Mouse (Mus musculus): ENCODE data around the gene Asic4. TPM values are rescaled to one million over a fixed set of nuclear protein-coding genes. Genes with fewer than 3 reads are reported as not detected.

Asic4 gene
- total and polyA plus RNA-seq, 2 experiments from 2014 or later, result 54.8 to 180 TPM

DNA sequence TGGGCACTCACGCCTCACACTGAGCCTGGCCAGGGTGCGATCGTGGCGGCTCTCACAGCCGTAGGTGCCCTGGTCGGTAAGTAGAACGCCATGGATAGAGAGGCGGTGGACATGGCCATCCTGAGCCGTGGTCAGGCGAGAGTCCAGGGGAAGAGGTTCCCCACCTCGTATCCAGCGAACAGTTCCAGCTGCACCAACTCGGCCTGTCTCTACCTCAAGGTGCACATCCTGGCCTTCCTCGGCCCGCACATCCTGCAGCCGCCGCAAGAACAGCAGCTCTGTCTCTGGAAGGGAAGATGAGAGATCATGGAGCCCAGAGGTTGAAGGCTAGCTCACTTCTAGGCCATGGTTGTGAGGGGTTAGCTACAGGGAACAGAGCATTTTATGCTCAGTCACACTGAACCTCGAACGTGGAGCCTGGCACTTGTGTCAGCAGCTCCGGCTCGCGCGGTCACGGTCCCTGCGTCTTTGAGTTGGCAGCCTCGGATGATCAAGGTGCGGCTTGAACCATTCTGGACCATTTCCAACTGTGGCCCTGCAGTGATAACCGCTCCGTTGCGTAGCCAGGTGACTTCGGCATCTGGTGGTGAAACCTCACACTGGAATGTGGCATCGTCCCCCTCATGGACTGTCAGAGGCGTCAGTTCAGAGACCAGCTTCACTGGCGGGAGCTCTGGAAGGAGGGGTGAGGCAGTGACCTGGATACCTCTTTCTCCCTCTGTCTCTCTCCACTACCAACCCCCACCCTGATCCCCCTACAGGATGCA lies 40.7 kb downstream of the Asic4 start:
- Histone ChIP-seq H3K4me1 (ENCODE audit: insufficient read depth, low read length) (no peaks in the 10 kb centered on the region), H3K9me3 (ENCODE audit: low read length) (no peaks in the 10 kb centered on the region), H3K4me3 (ENCODE audit: low read depth, low read length) (no peak overlapping the region), H3K27ac (ENCODE audit: low read depth, low read length) (no peak overlapping the region), H3K27me3 (ENCODE audit: insufficient read depth, low read length) (peaks cover 4% of the 10 kb centered on the region), H3K4me2 (ENCODE audit: low read depth, low read length, poor library complexity, severe bottlenecking) (no peak overlapping the region), H3K36me3 (ENCODE audit: insufficient read depth, low read length) (peaks cover 12% of the 10 kb centered on the region; the same call in 1 of the 2 replicates), H3K9ac (replicated peaks; ENCODE audit: low read length, poor library complexity, severe bottlenecking) (no peak overlapping the region)
- ATAC-seq (ENCODE audit: low FRiP score) (no peak), DNase-seq (ENCODE audit: low spot score) (no peak)
- no peak for TF ChIP-seq CTCF (IDR thresholded peaks at IDR 0.05)
- WGBS, result 86% methylated on average over 34 of the region's 34 CpGs

DNA sequence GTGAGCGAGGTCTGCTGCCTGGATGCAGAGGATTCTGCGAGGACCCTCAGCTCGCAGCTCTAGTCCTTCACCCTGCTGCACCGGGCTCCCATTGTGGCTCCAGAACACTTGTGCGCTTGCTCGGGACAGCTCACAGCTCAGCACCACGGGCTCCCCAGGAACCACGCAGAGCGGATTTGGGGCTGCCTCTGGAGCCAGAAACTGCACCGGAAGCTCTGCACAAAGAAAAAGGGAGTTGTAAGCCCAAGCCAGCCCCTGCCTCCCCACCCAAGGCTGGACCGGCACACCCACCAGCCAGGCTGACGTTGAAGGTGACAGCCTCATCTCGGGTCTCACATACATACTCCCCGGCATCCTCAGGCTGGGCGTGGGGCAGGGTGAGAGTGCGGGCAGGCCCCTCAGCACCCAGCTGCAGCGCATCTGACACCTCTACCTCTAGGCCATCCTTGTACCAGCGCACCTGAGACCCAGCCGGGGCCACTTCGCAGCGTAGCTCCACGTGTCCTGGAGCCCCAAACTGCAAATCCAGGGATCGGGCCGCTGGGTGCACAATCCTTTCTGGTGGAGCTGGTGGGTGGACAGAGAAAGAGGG lies 42.4 kb downstream of the Asic4 start:
- peaks cover 4% of the 10 kb centered on the region for H3K27me3 ChIP-seq (ENCODE audit: insufficient read depth, low read length)
- ATAC-seq (ENCODE audit: low FRiP score) (no peak), DNase-seq (ENCODE audit: low spot score) (no peak)
- no peak overlapping the region for H3K4me2 ChIP-seq (ENCODE audit: low read depth, low read length, poor library complexity, severe bottlenecking)
- H3K9me3 ChIP-seq (ENCODE audit: low read length), result no peaks in the 10 kb centered on the region
- 42% methylated on average over 24 of the region's 24 CpGs for WGBS
- no peak overlapping the region for H3K9ac ChIP-seq (replicated peaks; ENCODE audit: low read length, poor library complexity, severe bottlenecking)
- H3K36me3 ChIP-seq (ENCODE audit: insufficient read depth, low read length), result peaks cover 13% of the 10 kb centered on the region; the same call in 1 of the 2 replicates
- H3K4me3 ChIP-seq (ENCODE audit: low read depth, low read length), result no peak overlapping the region
- H3K27ac ChIP-seq (ENCODE audit: low read depth, low read length), result no peak overlapping the region
- H3K4me1 ChIP-seq (ENCODE audit: insufficient read depth, low read length), result no peaks in the 10 kb centered on the region
- TF ChIP-seq CTCF (IDR thresholded peaks at IDR 0.05), result no peak

GRCm38 (mm10) chr1:75494878-75495548 lies 44.8 kb downstream of the Asic4 start:
- no peak overlapping the region for H3K9ac ChIP-seq (replicated peaks; ENCODE audit: low read length, poor library complexity, severe bottlenecking)
- H3K4me1 ChIP-seq (ENCODE audit: insufficient read depth, low read length), result no peaks in the 10 kb centered on the region
- TF ChIP-seq CTCF (IDR thresholded peaks at IDR 0.05), result peak; percentile 86
- H3K27me3 ChIP-seq (ENCODE audit: insufficient read depth, low read length), result no peaks in the 10 kb centered on the region
- no peak overlapping the region for H3K4me3 ChIP-seq (ENCODE audit: low read depth, low read length)
- H3K4me2 ChIP-seq (ENCODE audit: low read depth, low read length, poor library complexity, severe bottlenecking), result no peak overlapping the region
- 43% methylated on average over 12 of the region's 12 CpGs for WGBS
- H3K27ac ChIP-seq (ENCODE audit: low read depth, low read length), result no peak overlapping the region
- DNase-seq (ENCODE audit: low spot score) (peak; percentile 73), ATAC-seq (ENCODE audit: low FRiP score) (no peak)
- no peaks in the 10 kb centered on the region for H3K9me3 ChIP-seq (ENCODE audit: low read length)
- H3K36me3 ChIP-seq (ENCODE audit: insufficient read depth, low read length), result peaks cover 28% of the 10 kb centered on the region

DNA sequence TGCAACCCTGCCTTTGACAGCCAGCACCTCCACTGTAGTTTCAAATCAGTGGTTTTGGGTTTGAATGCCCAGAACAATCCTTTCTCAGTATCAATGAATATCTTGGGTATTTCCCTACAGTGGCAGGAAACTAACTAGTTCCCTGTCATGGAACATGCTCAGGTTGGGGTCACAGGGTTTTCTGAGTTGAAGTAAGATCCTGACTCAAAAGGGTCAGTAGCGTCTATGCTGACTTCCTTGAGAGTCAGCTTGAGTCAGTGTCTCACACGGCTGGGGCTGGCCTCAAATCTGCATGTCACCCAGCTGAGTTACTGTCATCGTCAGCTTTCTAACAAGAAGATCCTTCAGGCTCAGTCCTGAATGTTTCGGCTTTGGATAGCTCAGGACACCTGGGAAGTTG lies 48.7 kb downstream of the Asic4 start:
- WGBS, result 93% methylated on average over 4 of the region's 4 CpGs
- ATAC-seq (ENCODE audit: low FRiP score) (no peak), DNase-seq (ENCODE audit: low spot score) (no peak)
- TF ChIP-seq CTCF (IDR thresholded peaks at IDR 0.05), result no peak
- H3K27ac ChIP-seq (ENCODE audit: low read depth, low read length), result no peak overlapping the region
- H3K36me3 ChIP-seq (ENCODE audit: insufficient read depth, low read length), result peaks cover 31% of the 10 kb centered on the region
- H3K9me3 ChIP-seq (ENCODE audit: low read length), result no peaks in the 10 kb centered on the region
- no peaks in the 10 kb centered on the region for H3K4me1 ChIP-seq (ENCODE audit: insufficient read depth, low read length)
- no peaks in the 10 kb centered on the region for H3K27me3 ChIP-seq (ENCODE audit: insufficient read depth, low read length)
- no peak overlapping the region for H3K4me2 ChIP-seq (ENCODE audit: low read depth, low read length, poor library complexity, severe bottlenecking)
- H3K9ac ChIP-seq (replicated peaks; ENCODE audit: low read length, poor library complexity, severe bottlenecking), result no peak overlapping the region
- no peak overlapping the region for H3K4me3 ChIP-seq (ENCODE audit: low read depth, low read length)

DNA sequence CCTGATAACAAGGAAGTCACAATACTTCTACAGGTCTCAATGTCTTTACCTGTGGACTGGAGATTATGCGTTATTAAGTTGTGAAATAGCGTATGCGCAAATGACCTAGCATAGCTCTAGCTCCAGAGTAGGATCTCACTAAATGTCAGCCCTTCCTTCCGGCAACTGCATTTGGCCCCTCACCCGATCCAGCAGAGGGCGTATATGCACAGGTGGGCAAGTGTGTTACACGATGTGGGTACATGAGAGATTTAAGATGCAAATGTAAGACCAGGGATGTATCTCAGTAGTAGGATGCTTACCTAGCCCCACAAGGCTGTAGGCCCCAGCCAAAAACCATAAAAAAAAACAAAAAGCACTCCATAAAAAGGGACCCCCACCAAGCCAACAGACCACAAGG lies 49.2 kb downstream of the Asic4 start:
- TF ChIP-seq CTCF (IDR thresholded peaks at IDR 0.05), result 0 out of 2 replicates have a peak, but pooled peaks have one; percentile 10
- no peaks in the 10 kb centered on the region for H3K4me1 ChIP-seq (ENCODE audit: insufficient read depth, low read length)
- no peak overlapping the region for H3K4me2 ChIP-seq (ENCODE audit: low read depth, low read length, poor library complexity, severe bottlenecking)
- WGBS, result 84% methylated on average over 7 of the region's 7 CpGs
- H3K27me3 ChIP-seq (ENCODE audit: insufficient read depth, low read length), result no peaks in the 10 kb centered on the region
- ATAC-seq (ENCODE audit: low FRiP score) (no peak), DNase-seq (ENCODE audit: low spot score) (no peak)
- H3K9ac ChIP-seq (replicated peaks; ENCODE audit: low read length, poor library complexity, severe bottlenecking), result no peak overlapping the region
- no peak overlapping the region for H3K4me3 ChIP-seq (ENCODE audit: low read depth, low read length)
- no peaks in the 10 kb centered on the region for H3K9me3 ChIP-seq (ENCODE audit: low read length)
- no peak overlapping the region for H3K27ac ChIP-seq (ENCODE audit: low read depth, low read length)
- H3K36me3 ChIP-seq (ENCODE audit: insufficient read depth, low read length), result peaks cover 31% of the 10 kb centered on the region

DNA sequence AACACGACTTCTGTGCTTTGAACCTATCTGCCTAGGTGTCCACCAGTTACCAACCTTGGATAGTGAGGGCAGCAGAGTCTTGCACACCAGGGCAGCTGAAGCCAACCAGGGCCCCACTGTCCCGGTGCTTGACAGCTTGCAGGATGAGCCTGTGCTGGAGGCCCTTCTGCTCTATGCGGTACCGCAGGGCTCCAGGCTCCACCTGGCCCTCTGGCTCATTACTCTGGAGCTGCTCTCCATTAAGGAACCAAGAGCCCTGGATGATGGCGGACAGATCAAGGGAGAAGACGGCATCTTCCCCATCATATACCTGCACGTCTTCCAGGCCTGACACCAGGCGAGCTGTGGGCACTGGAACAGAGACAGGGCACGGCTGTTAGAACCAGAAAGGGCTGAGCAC lies 51.7 kb downstream of the Asic4 start:
- no peak for ATAC-seq (ENCODE audit: low FRiP score)
- Histone ChIP-seq H3K4me2 (ENCODE audit: low read depth, low read length, poor library complexity, severe bottlenecking) (no peak overlapping the region), H3K4me3 (ENCODE audit: low read depth, low read length) (no peak overlapping the region), H3K27ac (ENCODE audit: low read depth, low read length) (no peak overlapping the region), H3K4me1 (ENCODE audit: insufficient read depth, low read length) (peaks cover 1% of the 10 kb centered on the region; the same call in 1 of the 2 replicates), H3K9me3 (ENCODE audit: low read length) (no peaks in the 10 kb centered on the region), H3K36me3 (ENCODE audit: insufficient read depth, low read length) (peaks cover 31% of the 10 kb centered on the region), H3K27me3 (ENCODE audit: insufficient read depth, low read length) (no peaks in the 10 kb centered on the region), H3K9ac (replicated peaks; ENCODE audit: low read length, poor library complexity, severe bottlenecking) (no peak overlapping the region)
- no peak for TF ChIP-seq CTCF (IDR thresholded peaks at IDR 0.05)
- no peak for DNase-seq (ENCODE audit: low spot score)
- WGBS, result 98% methylated on average over 9 of the region's 9 CpGs

Data from midbrain, postnatal 0 days (tissue).